Mouse (Mus musculus): ENCODE data around the gene Olfr839-ps1. TPM values are rescaled to one million over a fixed set of nuclear protein-coding genes. Genes with fewer than 3 reads are reported as not detected.

The Olfr839-ps1 gene
- polyA plus RNA-seq (2012; rRNA removed): not detected in 2 replicates

- TF ChIP-seq CTCF (conservative IDR thresholded peaks at IDR 0.05; ENCODE audit: insufficient read depth, insufficient read length, low read depth, low read length) (no peak), POLR2A (IDR thresholded peaks at IDR 0.05; ENCODE audit: low read depth, low read length) (no peak)
- Histone ChIP-seq H3K36me3 (ENCODE audit: control insufficient read depth, insufficient read depth, low read length) (no peaks in the 10 kb centered on the region), H3K27me3 (replicated peaks; ENCODE audit: control insufficient read depth, insufficient read depth, low read length) (no peaks in the 10 kb centered on the region), H3K27ac (ENCODE audit: insufficient read depth, low read depth, low read length) (no peak within 1 kb of the TSS), H3K4me3 (ENCODE audit: insufficient read depth, low read depth, low read length) (no peak within 1 kb of the TSS), H3K4me1 (ENCODE audit: control insufficient read depth, insufficient read depth, low read length) (no peaks in the 10 kb centered on the region)
- WGBS: 72% methylated on average over 1 of the region's 1 CpGs
- no peak for DNase-seq
These were observed at the start of gene Olfr839-ps1 for GRCm38 (mm10) chr9:19177212-19177611. Gene Olfr839-ps1 (minus strand): TSS chr9:19177312.

GRCm38 (mm10) chr9:19136017-19136416, 41.1 kb downstream of the Olfr839-ps1 start, which contains the start of gene Olfr837:
Gene Olfr837 (plus strand): TSS chr9:19136317.
- H3K27me3 ChIP-seq (replicated peaks; ENCODE audit: control insufficient read depth, insufficient read depth, low read length): no peaks in the 10 kb centered on the region
- TF ChIP-seq POLR2A (IDR thresholded peaks at IDR 0.05; ENCODE audit: low read depth, low read length): no peak
- TF ChIP-seq CTCF (conservative IDR thresholded peaks at IDR 0.05; ENCODE audit: insufficient read depth, insufficient read length, low read depth, low read length): no peak
- no peaks in the 10 kb centered on the region for H3K36me3 ChIP-seq (ENCODE audit: control insufficient read depth, insufficient read depth, low read length)
- H3K4me3 ChIP-seq (ENCODE audit: insufficient read depth, low read depth, low read length): no peak within 1 kb of the TSS
- DNase-seq: no peak
- H3K27ac ChIP-seq (ENCODE audit: insufficient read depth, low read depth, low read length): no peak within 1 kb of the TSS
- H3K4me1 ChIP-seq (ENCODE audit: control insufficient read depth, insufficient read depth, low read length): no peaks in the 10 kb centered on the region
- 79% methylated on average over 1 of the region's 1 CpGs for WGBS

- Histone ChIP-seq H3K4me3 (ENCODE audit: insufficient read depth, low read depth, low read length) (no peak within 1 kb of the TSS), H3K27me3 (replicated peaks; ENCODE audit: control insufficient read depth, insufficient read depth, low read length) (no peaks in the 10 kb centered on the region), H3K36me3 (ENCODE audit: control insufficient read depth, insufficient read depth, low read length) (no peaks in the 10 kb centered on the region), H3K27ac (ENCODE audit: insufficient read depth, low read depth, low read length) (no peak within 1 kb of the TSS), H3K4me1 (ENCODE audit: control insufficient read depth, insufficient read depth, low read length) (no peaks in the 10 kb centered on the region)
- DNase-seq: no peak
- TF ChIP-seq CTCF (conservative IDR thresholded peaks at IDR 0.05; ENCODE audit: insufficient read depth, insufficient read length, low read depth, low read length) (no peak), POLR2A (IDR thresholded peaks at IDR 0.05; ENCODE audit: low read depth, low read length) (no peak)
These were observed 57.0 kb downstream of the Olfr839-ps1 start, which contains the start of gene Olfr836 for GRCm38 (mm10) chr9:19120082-19120481. Gene Olfr836 (plus strand): TSS chr9:19120382.

Other genes starting within 250 kb of the Olfr839-ps1 start
- gene Olfr832, start 240.2 kb downstream of the Olfr839-ps1 start, polyA plus RNA-seq (2012; rRNA removed): not detected in 2 replicates
- gene Olfr834, start 189.3 kb downstream of the Olfr839-ps1 start, polyA plus RNA-seq (2012; rRNA removed): not detected in 2 replicates
- not detected in 2 replicates for gene Olfr835, start 144.6 kb downstream of the Olfr839-ps1 start, polyA plus RNA-seq (2012; rRNA removed)
- not detected in 2 replicates for gene Olfr836, start 56.9 kb downstream of the Olfr839-ps1 start, polyA plus RNA-seq (2012; rRNA removed)
- not detected in 2 replicates for gene Olfr837, start 41.0 kb downstream of the Olfr839-ps1 start, polyA plus RNA-seq (2012; rRNA removed)
- not detected in 2 replicates for gene Olfr843, start 74.7 kb upstream of the Olfr839-ps1 start, polyA plus RNA-seq (2012; rRNA removed)
- gene Olfr844, start 139.0 kb upstream of the Olfr839-ps1 start, polyA plus RNA-seq (2012; rRNA removed): not detected in 2 replicates
- gene Olfr845, start 159.1 kb upstream of the Olfr839-ps1 start, polyA plus RNA-seq (2012; rRNA removed): not detected in 2 replicates
- not detected in 2 replicates for gene Olfr846, start 186.7 kb upstream of the Olfr839-ps1 start, polyA plus RNA-seq (2012; rRNA removed)
- not detected in 2 replicates for gene Olfr847, start 201.4 kb upstream of the Olfr839-ps1 start, polyA plus RNA-seq (2012; rRNA removed)